Mouse (Mus musculus): Measurements from ENCODE around the gene Rbmx. TPM values are rescaled to one million over a fixed set of nuclear protein-coding genes. Genes with fewer than 3 reads are reported as not detected.

The Rbmx gene
- polyA plus RNA-seq (2012; rRNA removed) (111 and 149 TPM in 2 replicates), polyA plus RNA-seq (2014; fragmentation: Nextera tagmentation; extraction: Ambion mirVana) (127 and 141 TPM in 2 replicates)

GRCm38 (mm10) chrX:57392367-57393246 is at the start of gene Rbmx:
Gene Rbmx, minus strand, starts transcription at chrX:57393036.
- peak; percentile 96; the same call in 1 of the 2 replicates for TF ChIP-seq POLR2A (IDR thresholded peaks at IDR 0.05; ENCODE audit: borderline replicate concordance, extremely low read depth, insufficient read depth, insufficient read length)
- 21% methylated on average over 44 of the region's 50 CpGs for WGBS
- H3K27me3 ChIP-seq (ENCODE audit: control insufficient read depth, insufficient read depth, low read length) = no peaks in the 10 kb centered on the region

GRCm38 (mm10) chrX:57433897-57434296 is 41.1 kb upstream of the Rbmx start:
- no peaks in the 10 kb centered on the region for H3K27me3 ChIP-seq (ENCODE audit: control insufficient read depth, insufficient read depth, low read length)
- DNase-seq (ENCODE audit: low spot score) (no peak), ATAC-seq (ENCODE audit: low FRiP score, low read depth) (no peak)
- H3K36me3 ChIP-seq (ENCODE audit: control insufficient read depth, insufficient read depth, low read length) = no peaks in the 10 kb centered on the region
- no peak overlapping the region for H3K27ac ChIP-seq (replicated peaks; ENCODE audit: low read depth, low read length)
- no peaks in the 10 kb centered on the region for H3K4me1 ChIP-seq (ENCODE audit: control insufficient read depth, insufficient read depth, low read length)
- 89% methylated on average over 2 of the region's 2 CpGs for WGBS
- H3K4me3 ChIP-seq (replicated peaks; ENCODE audit: low read length) = no peak overlapping the region
- H3K9ac ChIP-seq (ENCODE audit: low read depth, low read length, severe bottlenecking) = no peak overlapping the region
- no peak overlapping the region for H3K4me2 ChIP-seq (replicated peaks; ENCODE audit: low read depth, low read length, severe bottlenecking)
- TF ChIP-seq POLR2A (IDR thresholded peaks at IDR 0.05; ENCODE audit: borderline replicate concordance, extremely low read depth, insufficient read depth, insufficient read length) = no peak
- H3K9me3 ChIP-seq (ENCODE audit: control insufficient read depth, low read length) = no peaks in the 10 kb centered on the region

More at GRCm38 (mm10) chrX:57392367-57393246, at the start of gene Rbmx:
- DNase-seq (ENCODE audit: low spot score) (peak; percentile 96), ATAC-seq (ENCODE audit: low FRiP score, low read depth) (peak; percentile 96)
- Histone ChIP-seq H3K9me3 (ENCODE audit: control insufficient read depth, low read length) (no peaks in the 10 kb centered on the region), H3K4me3 (replicated peaks; ENCODE audit: low read length) (peak within 1 kb of the TSS; percentile 56), H3K9ac (ENCODE audit: low read depth, low read length, severe bottlenecking) (peak within 1 kb of the TSS; percentile 78), H3K27ac (replicated peaks; ENCODE audit: low read depth, low read length) (peak within 1 kb of the TSS; percentile 93), H3K4me2 (replicated peaks; ENCODE audit: low read depth, low read length, severe bottlenecking) (peak within 1 kb of the TSS; percentile 51), H3K4me1 (ENCODE audit: control insufficient read depth, insufficient read depth, low read length) (no peaks in the 10 kb centered on the region), H3K36me3 (ENCODE audit: control insufficient read depth, insufficient read depth, low read length) (peaks cover 24% of the 10 kb centered on the region)

- Histone ChIP-seq H3K27me3 (ENCODE audit: control insufficient read depth, insufficient read depth, low read length) (no peaks in the 10 kb centered on the region), H3K9ac (ENCODE audit: low read depth, low read length, severe bottlenecking) (no peak overlapping the region), H3K36me3 (ENCODE audit: control insufficient read depth, insufficient read depth, low read length) (no peaks in the 10 kb centered on the region), H3K27ac (replicated peaks; ENCODE audit: low read depth, low read length) (no peak overlapping the region), H3K4me2 (replicated peaks; ENCODE audit: low read depth, low read length, severe bottlenecking) (no peak overlapping the region), H3K4me1 (ENCODE audit: control insufficient read depth, insufficient read depth, low read length) (no peaks in the 10 kb centered on the region), H3K4me3 (replicated peaks; ENCODE audit: low read length) (no peak overlapping the region), H3K9me3 (ENCODE audit: control insufficient read depth, low read length) (no peaks in the 10 kb centered on the region)
- no peak for ATAC-seq (ENCODE audit: low FRiP score, low read depth)
- 5% methylated on average over 2 of the region's 2 CpGs for WGBS
- peak; percentile 6 for DNase-seq (ENCODE audit: low spot score)
- no peak for TF ChIP-seq POLR2A (IDR thresholded peaks at IDR 0.05; ENCODE audit: borderline replicate concordance, extremely low read depth, insufficient read depth, insufficient read length)
These were observed 38.8 kb upstream of the Rbmx start for GRCm38 (mm10) chrX:57431610-57432009.

GRCm38 (mm10) chrX:57408769-57409168 is 15.9 kb upstream of the Rbmx start, which contains the start of gene Gm364:
Gene Gm364, plus strand, starts transcription at chrX:57409154.
- Histone ChIP-seq H3K36me3 (ENCODE audit: control insufficient read depth, insufficient read depth, low read length) (no peaks in the 10 kb centered on the region), H3K27ac (replicated peaks; ENCODE audit: low read depth, low read length) (no peak within 1 kb of the TSS), H3K4me3 (replicated peaks; ENCODE audit: low read length) (no peak within 1 kb of the TSS), H3K9me3 (ENCODE audit: control insufficient read depth, low read length) (no peaks in the 10 kb centered on the region), H3K4me1 (ENCODE audit: control insufficient read depth, insufficient read depth, low read length) (no peaks in the 10 kb centered on the region), H3K4me2 (replicated peaks; ENCODE audit: low read depth, low read length, severe bottlenecking) (no peak within 1 kb of the TSS), H3K27me3 (ENCODE audit: control insufficient read depth, insufficient read depth, low read length) (no peaks in the 10 kb centered on the region), H3K9ac (ENCODE audit: low read depth, low read length, severe bottlenecking) (no peak within 1 kb of the TSS)
- no peak for TF ChIP-seq POLR2A (IDR thresholded peaks at IDR 0.05; ENCODE audit: borderline replicate concordance, extremely low read depth, insufficient read depth, insufficient read length)
- ATAC-seq (ENCODE audit: low FRiP score, low read depth) (no peak), DNase-seq (ENCODE audit: low spot score) (no peak)
- WGBS = 84% methylated on average over 12 of the region's 12 CpGs

GRCm38 (mm10) chrX:57403651-57404050 is 10.8 kb upstream of the Rbmx start:
- DNase-seq (ENCODE audit: low spot score) = no peak
- no peak for TF ChIP-seq POLR2A (IDR thresholded peaks at IDR 0.05; ENCODE audit: borderline replicate concordance, extremely low read depth, insufficient read depth, insufficient read length)
- H3K36me3 ChIP-seq (ENCODE audit: control insufficient read depth, insufficient read depth, low read length) = no peaks in the 10 kb centered on the region
- H3K9me3 ChIP-seq (ENCODE audit: control insufficient read depth, low read length) = no peaks in the 10 kb centered on the region
- no peak overlapping the region for H3K4me2 ChIP-seq (replicated peaks; ENCODE audit: low read depth, low read length, severe bottlenecking)
- H3K4me1 ChIP-seq (ENCODE audit: control insufficient read depth, insufficient read depth, low read length) = no peaks in the 10 kb centered on the region
- H3K9ac ChIP-seq (ENCODE audit: low read depth, low read length, severe bottlenecking) = no peak overlapping the region
- no peaks in the 10 kb centered on the region for H3K27me3 ChIP-seq (ENCODE audit: control insufficient read depth, insufficient read depth, low read length)
- H3K4me3 ChIP-seq (replicated peaks; ENCODE audit: low read length) = no peak overlapping the region
- no peak for ATAC-seq (ENCODE audit: low FRiP score, low read depth)
- no peak overlapping the region for H3K27ac ChIP-seq (replicated peaks; ENCODE audit: low read depth, low read length)
